Mouse (Mus musculus): ENCODE measurements around the gene Dgkb. TPM values are rescaled to one million over a fixed set of nuclear protein-coding genes. Genes with fewer than 3 reads are reported as not detected.

The Dgkb gene
- polyA plus RNA-seq, 1 experiment from 2014 or later: 0.64 TPM

GRCm38 (mm10) chr12:38352481-38352880, 535.0 kb downstream of the Dgkb start:
- WGBS: 82% methylated on average over 3 of the region's 3 CpGs
- Histone ChIP-seq H3K4me3 (ENCODE audit: low read depth, low read length) (no peak overlapping the region), H3K27me3 (ENCODE audit: control insufficient read depth, insufficient read depth, low read length) (no peaks in the 10 kb centered on the region), H3K27ac (replicated peaks) (no peak overlapping the region), H3K4me1 (replicated peaks; ENCODE audit: control insufficient read depth, insufficient read depth) (no peaks in the 10 kb centered on the region), H3K9ac (ENCODE audit: low read length) (no peak overlapping the region), H3K9me3 (ENCODE audit: control insufficient read depth, low read length) (no peaks in the 10 kb centered on the region), H3K36me3 (ENCODE audit: control insufficient read depth, insufficient read depth, low read length) (no peaks in the 10 kb centered on the region), H3K4me2 (replicated peaks; ENCODE audit: low read depth) (no peak overlapping the region)
- ATAC-seq (ENCODE audit: low FRiP score, low TSS enrichment) (no peak), DNase-seq (ENCODE audit: low spot score) (no peak)
- TF ChIP-seq CTCF (IDR thresholded peaks at IDR 0.05; ENCODE audit: low read depth) (no peak), EP300 (optimal IDR thresholded peaks at IDR 0.05) (no peak)

GRCm38 (mm10) chr12:38356386-38356785, 538.9 kb downstream of the Dgkb start:
- H3K27me3 ChIP-seq (ENCODE audit: control insufficient read depth, insufficient read depth, low read length): no peaks in the 10 kb centered on the region
- no peak for ATAC-seq (ENCODE audit: low FRiP score, low TSS enrichment)
- H3K4me3 ChIP-seq (ENCODE audit: low read depth, low read length): no peak overlapping the region
- no peak overlapping the region for H3K4me2 ChIP-seq (replicated peaks; ENCODE audit: low read depth)
- no peaks in the 10 kb centered on the region for H3K36me3 ChIP-seq (ENCODE audit: control insufficient read depth, insufficient read depth, low read length)
- no peak for DNase-seq (ENCODE audit: low spot score)
- no peak overlapping the region for H3K27ac ChIP-seq (replicated peaks)
- TF ChIP-seq CTCF (IDR thresholded peaks at IDR 0.05; ENCODE audit: low read depth): no peak
- TF ChIP-seq EP300 (optimal IDR thresholded peaks at IDR 0.05): no peak
- no peaks in the 10 kb centered on the region for H3K4me1 ChIP-seq (replicated peaks; ENCODE audit: control insufficient read depth, insufficient read depth)
- WGBS: 87% methylated on average over 1 of the region's 1 CpGs
- H3K9ac ChIP-seq (ENCODE audit: low read length): no peak overlapping the region
- no peaks in the 10 kb centered on the region for H3K9me3 ChIP-seq (ENCODE audit: control insufficient read depth, low read length)

- no peak for TF ChIP-seq CTCF (IDR thresholded peaks at IDR 0.05; ENCODE audit: low read depth)
- no peak for TF ChIP-seq EP300 (optimal IDR thresholded peaks at IDR 0.05)
- Histone ChIP-seq H3K4me1 (replicated peaks; ENCODE audit: control insufficient read depth, insufficient read depth) (no peaks in the 10 kb centered on the region), H3K4me3 (ENCODE audit: low read depth, low read length) (no peak overlapping the region), H3K9me3 (ENCODE audit: control insufficient read depth, low read length) (no peaks in the 10 kb centered on the region), H3K36me3 (ENCODE audit: control insufficient read depth, insufficient read depth, low read length) (no peaks in the 10 kb centered on the region), H3K27ac (replicated peaks) (no peak overlapping the region), H3K9ac (ENCODE audit: low read length) (no peak overlapping the region), H3K27me3 (ENCODE audit: control insufficient read depth, insufficient read depth, low read length) (no peaks in the 10 kb centered on the region), H3K4me2 (replicated peaks; ENCODE audit: low read depth) (no peak overlapping the region)
- no peak for DNase-seq (ENCODE audit: low spot score)
- ATAC-seq (ENCODE audit: low FRiP score, low TSS enrichment): no peak
- WGBS: 86% methylated on average over 4 of the region's 4 CpGs
Observed at GRCm38 (mm10) chr12:38361491-38361890, 544.0 kb downstream of the Dgkb start.

- H3K4me1 ChIP-seq (replicated peaks; ENCODE audit: control insufficient read depth, insufficient read depth): no peaks in the 10 kb centered on the region
- no peaks in the 10 kb centered on the region for H3K27me3 ChIP-seq (ENCODE audit: control insufficient read depth, insufficient read depth, low read length)
- no peak overlapping the region for H3K27ac ChIP-seq (replicated peaks)
- no peaks in the 10 kb centered on the region for H3K9me3 ChIP-seq (ENCODE audit: control insufficient read depth, low read length)
- no peak for ATAC-seq (ENCODE audit: low FRiP score, low TSS enrichment)
- no peak overlapping the region for H3K9ac ChIP-seq (ENCODE audit: low read length)
- no peak overlapping the region for H3K4me2 ChIP-seq (replicated peaks; ENCODE audit: low read depth)
- DNase-seq (ENCODE audit: low spot score): no peak
- no peak for TF ChIP-seq CTCF (IDR thresholded peaks at IDR 0.05; ENCODE audit: low read depth)
- TF ChIP-seq EP300 (optimal IDR thresholded peaks at IDR 0.05): no peak
- WGBS: 79% methylated on average over 2 of the region's 2 CpGs
- no peak overlapping the region for H3K4me3 ChIP-seq (ENCODE audit: low read depth, low read length)
- H3K36me3 ChIP-seq (ENCODE audit: control insufficient read depth, insufficient read depth, low read length): no peaks in the 10 kb centered on the region
Observed at GRCm38 (mm10) chr12:38371597-38371996, 554.1 kb downstream of the Dgkb start.

- no peak overlapping the region for H3K4me3 ChIP-seq (ENCODE audit: low read depth, low read length)
- H3K36me3 ChIP-seq (ENCODE audit: control insufficient read depth, insufficient read depth, low read length): no peaks in the 10 kb centered on the region
- no peaks in the 10 kb centered on the region for H3K4me1 ChIP-seq (replicated peaks; ENCODE audit: control insufficient read depth, insufficient read depth)
- TF ChIP-seq CTCF (IDR thresholded peaks at IDR 0.05; ENCODE audit: low read depth): no peak
- TF ChIP-seq EP300 (optimal IDR thresholded peaks at IDR 0.05): no peak
- no peak overlapping the region for H3K27ac ChIP-seq (replicated peaks)
- H3K9ac ChIP-seq (ENCODE audit: low read length): no peak overlapping the region
- H3K9me3 ChIP-seq (ENCODE audit: control insufficient read depth, low read length): no peaks in the 10 kb centered on the region
- WGBS: 67% methylated on average over 3 of the region's 3 CpGs
- no peaks in the 10 kb centered on the region for H3K27me3 ChIP-seq (ENCODE audit: control insufficient read depth, insufficient read depth, low read length)
- H3K4me2 ChIP-seq (replicated peaks; ENCODE audit: low read depth): no peak overlapping the region
- ATAC-seq (ENCODE audit: low FRiP score, low TSS enrichment) (no peak), DNase-seq (ENCODE audit: low spot score) (no peak)
Observed at GRCm38 (mm10) chr12:38374159-38374558, 556.6 kb downstream of the Dgkb start.

GRCm38 (mm10) chr12:38385942-38386341, 568.4 kb downstream of the Dgkb start:
- no peaks in the 10 kb centered on the region for H3K9me3 ChIP-seq (ENCODE audit: control insufficient read depth, low read length)
- no peaks in the 10 kb centered on the region for H3K36me3 ChIP-seq (ENCODE audit: control insufficient read depth, insufficient read depth, low read length)
- TF ChIP-seq EP300 (optimal IDR thresholded peaks at IDR 0.05) (no peak), CTCF (IDR thresholded peaks at IDR 0.05; ENCODE audit: low read depth) (no peak)
- ATAC-seq (ENCODE audit: low FRiP score, low TSS enrichment) (no peak), DNase-seq (ENCODE audit: low spot score) (no peak)
- H3K27ac ChIP-seq (replicated peaks): no peak overlapping the region
- 86% methylated on average over 6 of the region's 6 CpGs for WGBS
- no peak overlapping the region for H3K4me2 ChIP-seq (replicated peaks; ENCODE audit: low read depth)
- no peaks in the 10 kb centered on the region for H3K27me3 ChIP-seq (ENCODE audit: control insufficient read depth, insufficient read depth, low read length)
- no peak overlapping the region for H3K9ac ChIP-seq (ENCODE audit: low read length)
- no peak overlapping the region for H3K4me3 ChIP-seq (ENCODE audit: low read depth, low read length)
- no peaks in the 10 kb centered on the region for H3K4me1 ChIP-seq (replicated peaks; ENCODE audit: control insufficient read depth, insufficient read depth)

Data from stomach, postnatal 0 days (tissue).